Mouse (Mus musculus) heart, adult 2 months (tissue): Measurements from ENCODE around the gene Hcrt.

Experiments
- CTCF ChIP-seq: fragments of 200-600 bp; IDR thresholded peaks from 2 replicates; pipeline ENCODE4 v1.8.1; 2022; ENCODE audit warnings: antibody characterized with exemption, mild to moderate bottlenecking, moderate library complexity
- EP300 ChIP-seq: fragments of 200-500 bp; IDR thresholded peaks from 2 replicates; pipeline ENCODE4 v1.6.1; 2011; ENCODE audit warnings: low read depth, low read length, control low read depth; ENCODE audit not compliant: insufficient read depth
- POLR2A ChIP-seq: fragments of 200-500 bp; IDR thresholded peaks from 2 replicates; pipeline ENCODE4 v1.6.1; 2011; ENCODE audit warnings: mild to moderate bottlenecking, low read depth, low read length, control low read depth; ENCODE audit not compliant: insufficient read depth

- TF ChIP-seq CTCF = no peak
- TF ChIP-seq POLR2A = peak; percentile 67
- TF ChIP-seq EP300 = peak; percentile 56; the same call in 1 of the 2 replicates
Observed at GRCm38 (mm10) chr11:100770646-100771408, 8.1 kb upstream of the Hcrt start, which contains the start of gene Ghdc.
